Mouse (Mus musculus) liver, postnatal 0 days (tissue): Measurements from ENCODE around the gene Hoxc8. TPM values are rescaled to one million over a fixed set of nuclear protein-coding genes. Genes with fewer than 3 reads are reported as not detected.

Experiments
- ATAC-seq: fragments of 200-750 bp; cut with Nextera tagmentation; 2 replicates; pipeline ENCODE4 v1.8.0; 2017; ENCODE audit warnings: mild to moderate bottlenecking, moderate library complexity
- DNase-seq: peaks from one replicate; pipeline ENCODE4 v3.0.0-alpha.2; 2016
- H3K27ac ChIP-seq: fragments of 300-500 bp; sonication (generic); 2 replicates; pipeline ENCODE4 v1.5.1; 2014; ENCODE audit warnings: antibody characterized with exemption, moderate library complexity, mild to moderate bottlenecking, low read depth
- H3K27me3 ChIP-seq: fragments of 300-500 bp; sonication (generic); 2 replicates; pipeline ENCODE4 v1.6.1; 2014; ENCODE audit warnings: low read length, control low read depth, mixed read lengths; ENCODE audit not compliant: insufficient read depth
- H3K36me3 ChIP-seq: fragments of 300-500 bp; sonication (generic); replicated peaks from 2 replicates; pipeline ENCODE4 v1.6.1; 2014; ENCODE audit warnings: mild to moderate bottlenecking, control low read depth, low read length, moderate library complexity, mixed read lengths; ENCODE audit not compliant: insufficient read depth
- H3K4me1 ChIP-seq: fragments of 300-500 bp; sonication (generic); 2 replicates; pipeline ENCODE4 v1.6.1; 2014; ENCODE audit warnings: antibody characterized with exemption, mild to moderate bottlenecking, control low read depth; ENCODE audit not compliant: insufficient read depth
- H3K4me2 ChIP-seq: fragments of 300-500 bp; sonication (generic); 2 replicates; pipeline ENCODE4 v1.6.1; 2014; ENCODE audit warnings: low read depth, mild to moderate bottlenecking, low read length, moderate library complexity, mixed read lengths
- H3K4me3 ChIP-seq: fragments of 300-500 bp; sonication (generic); 2 replicates; pipeline ENCODE4 v1.5.1; 2014; ENCODE audit warnings: low read depth, low read length
- H3K9ac ChIP-seq: fragments of 300-500 bp; sonication (generic); replicated peaks from 2 replicates; pipeline ENCODE4 v1.6.1; 2014; ENCODE audit warnings: mild to moderate bottlenecking, moderate library complexity
- H3K9me3 ChIP-seq: fragments of 300-500 bp; sonication (generic); 2 replicates; pipeline ENCODE4 v1.6.1; 2016; ENCODE audit warnings: mild to moderate bottlenecking, control low read depth, low read length, mixed read lengths
- CTCF ChIP-seq: sonication (generic); IDR thresholded peaks from 2 replicates; pipeline ENCODE4 v1.5.1; 2016; ENCODE audit warnings: antibody characterized with exemption, low read depth
- EP300 ChIP-seq: IDR thresholded peaks from 2 replicates; pipeline ENCODE4 v1.6.1; 2016; ENCODE audit warnings: antibody characterized with exemption, low read depth, mild to moderate bottlenecking
- WGBS: fragments of 180-500 bp; shearing (Covaris S2); extraction: QIAGEN DNeasy Blood & Tissue Kit; methylation state at CpG from one replicate; pipeline ENCODE4 v1.1.7; 2014; ENCODE audit not compliant: insufficient replicate concordance; 5-methylcytosine and 5-hydroxymethylcytosine counted together
- polyA plus RNA-seq: library from polyadenylated mRNA; unstranded; fragments of >200 nt; fragmentation: Nextera tagmentation; extraction: Ambion mirVana; gene quantifications from 2 replicates; pipeline ENCODE4 v1.2.1, GENCODE M21; 2015

The Hoxc8 gene
- polyA plus RNA-seq, 1 experiment from 2014 or later: not detected

DNA sequence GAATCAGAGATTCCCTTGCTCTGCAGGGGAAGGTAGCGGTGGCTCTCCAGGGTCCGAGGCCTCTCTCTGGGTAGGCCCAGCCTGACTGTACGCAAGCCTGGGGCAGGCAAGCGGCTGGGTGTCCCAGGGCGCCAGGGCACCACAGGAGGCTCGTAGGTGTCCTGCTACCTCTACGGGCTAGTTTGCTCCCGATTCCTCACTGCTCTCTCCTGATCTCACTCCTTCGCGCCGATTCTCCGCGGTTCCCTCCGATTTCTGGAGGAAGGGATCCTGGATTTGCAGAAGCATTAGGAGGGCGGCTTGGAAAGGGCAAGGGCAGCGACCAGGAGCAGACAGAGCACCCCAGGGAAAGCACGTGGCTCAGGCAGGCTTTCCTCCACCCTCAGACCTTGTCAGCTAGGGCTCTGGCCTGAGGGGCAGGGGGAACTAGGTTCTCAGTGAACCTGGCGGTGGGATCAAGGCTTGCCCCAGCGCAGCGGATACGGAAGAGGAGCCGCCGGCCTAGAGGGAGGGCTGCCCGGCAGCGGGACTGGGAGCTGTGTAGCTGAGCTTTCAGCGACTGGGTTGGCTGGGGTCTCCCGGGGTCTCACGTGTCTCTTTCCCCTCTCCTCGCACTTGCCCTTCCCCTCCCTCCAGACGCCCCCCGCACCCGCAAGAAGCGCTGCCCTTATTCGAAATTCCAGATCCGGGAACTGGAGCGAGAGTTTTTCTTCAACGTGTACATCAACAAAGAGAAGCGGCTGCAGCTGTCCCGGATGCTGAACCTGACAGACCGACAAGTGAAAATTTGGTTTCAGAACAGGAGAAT lies 34.4 kb upstream of the Hoxc8 start:
- WGBS: 2% methylated on average over 39 of the region's 40 CpGs
- H3K9ac ChIP-seq: no peak overlapping the region
- H3K27me3 ChIP-seq: peaks cover 96% of the 10 kb centered on the region
- DNase-seq: no peak
- H3K4me1 ChIP-seq: no peaks in the 10 kb centered on the region
- no peak overlapping the region for H3K4me3 ChIP-seq
- ATAC-seq: no peak
- no peak overlapping the region for H3K4me2 ChIP-seq
- TF ChIP-seq CTCF: no peak
- no peaks in the 10 kb centered on the region for H3K9me3 ChIP-seq
- H3K27ac ChIP-seq: no peak overlapping the region
- H3K36me3 ChIP-seq: no peaks in the 10 kb centered on the region

- Histone ChIP-seq H3K4me1 (no peaks in the 10 kb centered on the region), H3K9ac (no peak overlapping the region), H3K4me3 (no peak overlapping the region), H3K4me2 (no peak overlapping the region), H3K36me3 (no peaks in the 10 kb centered on the region), H3K9me3 (no peaks in the 10 kb centered on the region), H3K27ac (no peak overlapping the region), H3K27me3 (peaks cover 94% of the 10 kb centered on the region)
- no peak for TF ChIP-seq CTCF
- TF ChIP-seq EP300: no peak
- DNase-seq: no peak
- ATAC-seq: no peak
- WGBS: 2% methylated on average over 12 of the region's 12 CpGs
Observed at GRCm38 (mm10) chr15:102956906-102957305, 33.5 kb upstream of the Hoxc8 start.

GRCm38 (mm10) chr15:102959663-102960191 lies 30.7 kb upstream of the Hoxc8 start:
- Histone ChIP-seq H3K27me3 (peaks cover 92% of the 10 kb centered on the region), H3K36me3 (no peaks in the 10 kb centered on the region), H3K27ac (no peak overlapping the region), H3K9me3 (no peaks in the 10 kb centered on the region), H3K9ac (no peak overlapping the region), H3K4me2 (no peak overlapping the region), H3K4me1 (no peaks in the 10 kb centered on the region), H3K4me3 (no peak overlapping the region)
- 3% methylated on average over 13 of the region's 13 CpGs for WGBS
- ATAC-seq (no peak), DNase-seq (no peak)
- TF ChIP-seq EP300: no peak
- TF ChIP-seq CTCF: no peak

GRCm38 (mm10) chr15:102961728-102962127 lies 28.7 kb upstream of the Hoxc8 start:
- WGBS: 11% methylated on average over 6 of the region's 6 CpGs

DNA sequence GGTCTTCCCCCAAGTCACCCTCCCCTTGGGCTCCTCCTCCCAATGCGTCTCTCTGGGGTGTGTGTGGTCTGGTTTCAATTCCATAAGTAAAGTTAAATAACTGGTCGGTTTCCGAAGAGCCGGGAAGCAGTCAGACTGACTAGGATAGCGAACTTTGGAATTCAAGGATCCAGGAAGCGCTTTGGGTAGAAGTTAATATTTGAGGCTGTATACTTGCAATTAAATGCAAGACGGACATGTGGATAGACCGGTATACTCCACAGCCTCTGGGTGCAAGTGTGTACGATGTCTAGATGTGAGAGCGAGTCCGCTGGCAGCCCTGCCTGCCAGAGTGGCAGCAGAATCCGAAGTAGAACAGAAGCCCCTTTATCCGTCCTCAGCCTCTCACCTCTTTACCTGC lies 27.9 kb upstream of the Hoxc8 start:
- WGBS: 6% methylated on average over 13 of the region's 13 CpGs
- peaks cover 92% of the 10 kb centered on the region for H3K27me3 ChIP-seq
- H3K9ac ChIP-seq: no peak overlapping the region
- no peak for TF ChIP-seq EP300
- TF ChIP-seq CTCF: no peak
- H3K4me3 ChIP-seq: no peak overlapping the region
- no peaks in the 10 kb centered on the region for H3K4me1 ChIP-seq
- no peaks in the 10 kb centered on the region for H3K9me3 ChIP-seq
- H3K4me2 ChIP-seq: no peak overlapping the region
- H3K27ac ChIP-seq: no peak overlapping the region
- no peaks in the 10 kb centered on the region for H3K36me3 ChIP-seq
- DNase-seq (no peak), ATAC-seq (no peak)

More at GRCm38 (mm10) chr15:102961728-102962127, 28.7 kb upstream of the Hoxc8 start:
- DNase-seq: no peak
- no peaks in the 10 kb centered on the region for H3K4me1 ChIP-seq
- no peak overlapping the region for H3K4me2 ChIP-seq
- no peaks in the 10 kb centered on the region for H3K36me3 ChIP-seq
- H3K9ac ChIP-seq: no peak overlapping the region
- H3K9me3 ChIP-seq: no peaks in the 10 kb centered on the region
- no peak overlapping the region for H3K4me3 ChIP-seq
- H3K27me3 ChIP-seq: peaks cover 92% of the 10 kb centered on the region
- H3K27ac ChIP-seq: no peak overlapping the region
- TF ChIP-seq CTCF: no peak
- TF ChIP-seq EP300: no peak
- ATAC-seq: no peak

- Histone ChIP-seq H3K9ac (no peak overlapping the region), H3K4me2 (no peak overlapping the region), H3K9me3 (no peaks in the 10 kb centered on the region), H3K36me3 (no peaks in the 10 kb centered on the region), H3K4me1 (no peaks in the 10 kb centered on the region), H3K27ac (no peak overlapping the region), H3K4me3 (no peak overlapping the region), H3K27me3 (peaks cover 92% of the 10 kb centered on the region)
- 6% methylated on average over 8 of the region's 8 CpGs for WGBS
- TF ChIP-seq CTCF (no peak), EP300 (no peak)
- DNase-seq: no peak
- no peak for ATAC-seq
Observed at GRCm38 (mm10) chr15:102963259-102963658, 27.1 kb upstream of the Hoxc8 start.
